Mouse (Mus musculus) lung, postnatal 36 days (tissue): ENCODE measurements at regions not wholly inside any gene's neighbourhood (a gene's known extent, or its start where the extent isn't known, plus 50 kb on each side); places are given as distances from the start of the nearest gene placed in this dataset.
A peak's percentile ranks its signal among the peaks of the same experiment; 100 is the strongest.

Source experiments
- DNase-seq: peaks from one replicate; pipeline ENCODE4 v3.0.0; 2022; ENCODE audit warnings: mixed read lengths

DNA sequence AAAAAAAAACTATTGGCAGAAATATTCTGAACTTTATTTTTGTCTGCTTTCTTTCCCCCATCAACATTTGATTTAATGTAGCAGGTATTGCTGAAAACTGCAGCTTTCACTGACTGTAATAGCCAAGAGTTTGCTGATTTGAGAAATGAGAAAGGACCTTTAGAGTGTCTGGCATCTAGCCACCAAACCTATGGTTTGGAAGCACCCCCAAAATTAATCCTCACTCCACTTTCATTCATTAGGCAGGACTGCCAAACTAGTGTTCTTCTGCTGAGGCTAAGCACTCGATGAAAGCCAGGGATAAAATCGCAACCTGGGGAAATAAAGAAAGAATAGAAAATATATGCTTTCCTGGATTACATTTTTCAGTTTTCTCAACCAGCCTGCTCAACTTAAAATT, 320.4 kb downstream of the Atp6ap1l start:
- no peak for DNase-seq

DNA sequence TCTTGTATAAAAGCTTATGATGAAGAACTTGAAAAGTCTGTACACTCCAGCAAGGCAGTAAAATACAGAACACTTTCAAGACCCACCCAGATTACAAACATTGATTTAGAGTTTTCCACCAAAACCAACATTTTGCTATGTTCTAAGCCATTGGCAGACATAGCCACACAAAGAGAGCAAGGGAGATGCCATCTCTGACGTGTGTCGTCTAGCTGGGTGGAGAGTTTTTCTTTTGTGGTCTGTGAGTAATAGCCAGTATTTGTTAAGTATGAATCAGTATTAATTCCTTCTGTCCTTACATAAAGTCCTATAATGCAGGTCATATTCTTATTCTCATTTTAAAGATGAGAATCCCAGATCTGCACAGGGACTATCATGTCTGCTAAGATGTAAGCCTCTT, 329.8 kb downstream of the Atp6ap1l start:
- DNase-seq, result no peak

DNA sequence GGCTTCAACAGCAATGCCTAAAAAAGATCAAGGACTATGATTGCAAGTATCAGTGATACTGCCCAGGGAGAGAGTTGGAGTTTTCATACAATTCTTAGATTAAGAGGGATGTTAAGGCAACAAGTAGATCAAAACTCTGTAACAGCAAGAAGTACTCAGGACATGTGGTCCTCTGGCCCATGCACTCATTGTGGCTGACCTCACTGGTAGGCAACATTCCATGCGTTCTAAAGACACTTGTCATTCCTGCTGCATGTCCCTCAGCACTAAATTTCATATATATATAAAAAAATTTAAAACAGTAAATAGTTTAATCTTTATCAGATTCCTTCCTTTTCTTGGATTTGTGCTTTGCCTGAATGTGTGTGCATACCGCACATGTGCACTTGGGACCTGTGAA, 332.6 kb downstream of the Atp6ap1l start:
- DNase-seq, result no peak

DNA sequence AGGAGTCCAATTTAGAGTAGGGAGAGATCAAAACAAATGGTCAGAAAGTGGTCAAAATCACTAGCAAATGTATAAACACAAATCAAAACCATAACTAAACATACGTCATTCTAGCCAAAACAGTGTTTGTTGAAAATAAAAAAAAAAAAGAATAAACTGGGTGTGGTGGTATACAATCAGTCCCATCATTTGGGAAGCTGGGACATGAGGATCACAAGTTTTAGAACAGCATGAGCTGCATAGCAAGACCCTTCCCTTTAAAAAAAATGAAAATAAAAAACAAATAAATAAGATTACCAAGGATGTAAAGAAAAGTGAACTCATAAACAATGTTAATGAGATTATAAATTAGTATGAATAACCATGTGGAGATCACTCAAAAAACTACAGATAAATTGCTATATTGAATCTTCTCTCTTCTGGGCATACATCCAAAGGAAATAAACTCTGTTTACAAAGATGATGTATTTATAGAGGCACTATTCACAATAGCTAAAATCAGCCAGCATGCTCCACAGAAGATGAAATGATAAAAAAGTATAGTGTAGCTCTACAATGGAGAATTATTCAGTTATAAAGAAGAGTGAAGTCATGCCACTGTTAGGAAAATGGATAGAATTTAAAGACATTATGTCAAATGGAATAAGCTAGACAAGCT, 341.8 kb downstream of the Atp6ap1l start:
- no peak for DNase-seq

DNA sequence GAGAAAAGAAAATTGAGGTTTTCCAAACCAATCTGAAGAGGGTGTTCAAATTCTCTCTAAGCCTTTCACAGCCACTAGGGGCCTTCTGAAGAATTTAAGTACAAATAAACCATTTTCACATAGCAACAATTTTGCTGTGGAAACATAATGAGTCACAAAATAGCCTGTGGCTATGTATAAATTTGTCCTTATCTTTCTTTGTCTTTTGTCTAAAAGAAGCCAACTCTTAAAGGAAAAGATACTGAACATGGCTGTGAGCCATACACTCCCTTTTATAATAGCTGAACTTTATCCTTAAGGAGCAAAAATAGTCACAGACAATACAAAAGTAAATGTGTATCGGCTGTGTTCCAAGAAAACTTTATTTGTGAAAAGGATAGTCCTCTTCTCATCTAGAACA, 345.1 kb downstream of the Atp6ap1l start:
- DNase-seq, result no peak

DNA sequence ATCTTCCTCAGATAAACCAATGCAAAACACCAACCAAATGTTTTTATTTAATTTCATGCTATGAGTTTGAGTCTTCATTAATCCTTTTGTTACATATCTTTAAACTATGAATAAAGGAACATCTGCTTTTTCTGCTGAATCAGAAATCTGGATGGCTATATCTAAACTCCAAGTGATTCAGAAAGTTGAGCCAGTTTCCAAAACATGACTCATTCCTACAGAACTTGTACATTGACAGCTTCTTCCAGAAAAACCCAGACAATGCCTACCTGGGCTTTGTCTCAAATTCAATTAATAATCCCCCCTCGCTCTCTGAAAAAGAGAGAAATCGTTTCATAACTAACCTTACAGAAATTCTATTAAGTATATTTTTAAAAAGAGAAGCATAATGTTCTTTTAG, 345.7 kb downstream of the Atp6ap1l start:
- no peak for DNase-seq

DNA sequence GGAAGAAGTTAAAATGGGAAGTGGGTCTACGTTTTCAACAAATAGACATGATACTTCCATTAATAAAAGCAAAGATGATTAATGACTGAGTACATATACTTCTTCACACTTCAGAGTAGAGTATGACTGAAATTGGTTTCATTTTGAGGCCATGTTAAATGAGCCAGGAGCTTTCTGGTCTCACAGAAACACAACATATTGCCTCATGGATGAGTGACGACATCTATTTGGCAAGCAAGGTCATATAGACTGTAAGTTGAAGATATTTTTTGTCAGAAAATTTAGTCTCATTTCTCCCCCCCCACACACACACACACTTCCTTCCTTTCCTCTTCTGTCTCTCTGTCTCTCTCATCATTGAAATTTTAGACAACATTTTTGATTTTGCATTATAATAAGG, 354.0 kb downstream of the Atp6ap1l start:
- no peak for DNase-seq

DNA sequence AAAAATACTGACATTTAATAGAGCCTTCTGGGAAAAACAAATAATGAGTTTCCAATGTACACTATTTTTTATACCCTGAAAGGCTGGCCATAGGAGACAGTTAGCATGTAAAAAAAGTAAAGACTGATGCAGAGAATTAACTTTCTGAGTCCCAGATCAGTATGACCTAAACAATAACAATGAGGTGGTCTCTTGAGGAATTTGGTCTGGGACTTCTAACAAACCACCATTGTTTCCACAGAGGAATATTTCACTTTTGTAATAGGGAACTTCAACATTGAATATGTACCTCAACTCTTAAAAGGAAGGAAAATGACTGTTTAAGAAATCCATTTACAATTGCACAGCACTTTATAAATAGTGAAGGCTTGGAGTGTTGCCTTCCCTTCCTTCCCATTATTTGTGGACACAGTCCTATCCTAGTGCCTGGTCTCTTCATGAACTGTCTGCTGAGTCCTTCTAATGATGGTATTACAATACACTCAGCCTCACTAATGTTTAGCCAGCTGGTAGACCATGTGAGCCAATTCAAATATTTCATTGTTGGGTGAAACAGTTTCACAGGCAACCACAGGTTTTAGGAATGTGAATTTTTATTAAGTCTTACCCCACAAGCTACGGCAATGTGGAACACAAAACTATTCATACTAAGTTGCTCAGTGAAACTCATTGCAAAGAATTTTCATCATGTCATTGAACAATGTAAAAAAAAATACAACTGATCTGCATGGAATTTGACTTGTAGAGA, 358.7 kb downstream of the Atp6ap1l start:
- DNase-seq, result no peak

DNA sequence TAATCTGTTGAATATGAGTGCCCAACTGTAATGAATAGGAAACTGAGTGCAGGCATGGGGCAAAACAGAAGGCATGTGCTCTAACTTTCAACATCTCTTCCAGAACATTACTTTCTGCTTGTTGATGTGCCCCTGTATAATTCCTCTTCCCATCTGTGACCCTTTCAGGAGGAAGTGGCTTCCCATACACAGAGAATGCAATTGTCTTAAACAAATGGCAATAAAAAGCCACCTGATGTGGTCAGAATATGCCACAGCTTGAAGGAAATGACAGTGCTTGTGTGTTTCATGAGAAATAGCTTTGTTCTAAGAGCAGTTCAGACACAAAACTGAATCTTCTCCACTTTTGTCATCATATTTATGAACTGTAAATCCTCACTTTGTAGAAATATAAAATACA, 359.3 kb downstream of the Atp6ap1l start:
- no peak for DNase-seq

DNA sequence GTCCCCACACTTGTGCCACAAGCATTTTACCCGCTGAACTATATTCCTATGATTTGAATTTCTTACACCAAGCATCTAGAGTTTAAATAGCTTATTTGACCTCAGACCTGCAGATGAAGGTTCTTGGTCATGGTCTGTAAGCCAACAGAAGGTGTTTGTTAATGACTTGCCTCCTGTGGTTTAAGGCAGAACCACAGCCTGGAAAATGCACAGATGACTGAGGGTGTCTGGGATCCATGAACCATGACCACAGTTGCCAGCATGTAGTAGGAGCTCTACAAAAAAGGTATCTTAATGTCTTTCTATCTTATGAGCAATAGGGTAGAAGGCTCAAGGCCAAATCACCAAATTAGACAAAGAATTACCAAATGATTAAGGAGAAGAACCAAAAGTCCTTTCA, 367.6 kb downstream of the Atp6ap1l start:
- no peak for DNase-seq

DNA sequence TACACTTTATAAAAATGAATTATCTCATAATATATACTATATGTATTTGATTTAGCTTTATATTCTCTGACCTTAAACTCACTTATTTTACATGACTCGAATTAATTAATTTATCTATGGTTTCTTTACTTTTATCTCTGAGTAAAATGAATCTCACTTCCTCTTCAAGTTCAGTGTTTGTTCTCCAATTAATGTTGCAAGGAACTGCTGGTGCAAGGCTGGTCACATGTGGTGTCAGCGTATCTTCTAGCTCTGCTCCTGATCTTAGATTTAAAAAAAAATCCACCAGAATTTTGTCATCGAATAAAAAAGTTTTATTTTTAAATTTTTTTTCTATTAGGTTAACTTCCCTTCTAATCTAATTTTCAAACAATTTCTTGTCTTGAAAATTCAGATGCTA, 378.2 kb downstream of the Atp6ap1l start:
- no peak for DNase-seq

DNA sequence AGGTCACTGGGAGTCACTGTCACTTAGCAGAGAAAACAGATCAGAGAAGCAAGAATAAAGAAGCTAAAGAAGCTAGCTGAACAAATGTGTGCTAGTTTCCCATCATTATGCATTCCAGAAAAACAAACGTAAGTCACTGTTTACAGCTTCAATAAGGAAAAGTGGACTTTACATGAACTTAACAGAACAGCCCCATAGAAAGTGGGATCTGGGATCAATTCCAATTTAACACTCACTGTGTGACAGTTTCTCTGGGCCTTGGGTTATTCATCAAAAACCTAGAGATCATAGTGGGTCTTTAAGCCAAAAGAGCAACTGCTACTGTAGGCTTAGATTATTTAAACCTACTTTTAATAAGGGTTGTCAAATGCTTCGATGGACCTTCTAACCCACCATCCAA, 379.4 kb downstream of the Atp6ap1l start:
- DNase-seq, result no peak

DNA sequence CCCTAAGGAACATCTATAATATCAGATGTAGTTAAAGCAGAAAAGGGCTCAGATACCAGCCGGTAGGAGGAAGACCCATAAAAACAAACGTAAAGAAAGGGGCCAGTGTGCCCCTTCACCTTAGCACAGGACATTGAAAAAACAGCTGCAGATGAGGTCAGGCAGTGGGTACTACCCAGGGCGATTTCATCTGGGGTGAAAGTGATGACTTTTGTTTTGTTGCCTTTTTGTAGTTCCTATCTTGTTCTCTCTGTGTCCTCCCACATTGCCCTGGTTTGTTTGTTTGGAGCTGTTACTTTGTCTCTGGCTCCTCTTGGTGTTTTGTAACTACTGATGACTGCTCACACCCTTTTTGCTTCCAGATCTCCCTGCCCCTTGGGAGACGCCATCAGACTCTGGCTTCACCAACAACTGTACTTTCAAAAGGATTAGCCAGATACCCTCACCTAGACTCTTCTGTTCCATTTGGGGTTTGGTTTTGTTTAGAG, 383.4 kb downstream of the Atp6ap1l start:
- DNase-seq, result no peak

DNA sequence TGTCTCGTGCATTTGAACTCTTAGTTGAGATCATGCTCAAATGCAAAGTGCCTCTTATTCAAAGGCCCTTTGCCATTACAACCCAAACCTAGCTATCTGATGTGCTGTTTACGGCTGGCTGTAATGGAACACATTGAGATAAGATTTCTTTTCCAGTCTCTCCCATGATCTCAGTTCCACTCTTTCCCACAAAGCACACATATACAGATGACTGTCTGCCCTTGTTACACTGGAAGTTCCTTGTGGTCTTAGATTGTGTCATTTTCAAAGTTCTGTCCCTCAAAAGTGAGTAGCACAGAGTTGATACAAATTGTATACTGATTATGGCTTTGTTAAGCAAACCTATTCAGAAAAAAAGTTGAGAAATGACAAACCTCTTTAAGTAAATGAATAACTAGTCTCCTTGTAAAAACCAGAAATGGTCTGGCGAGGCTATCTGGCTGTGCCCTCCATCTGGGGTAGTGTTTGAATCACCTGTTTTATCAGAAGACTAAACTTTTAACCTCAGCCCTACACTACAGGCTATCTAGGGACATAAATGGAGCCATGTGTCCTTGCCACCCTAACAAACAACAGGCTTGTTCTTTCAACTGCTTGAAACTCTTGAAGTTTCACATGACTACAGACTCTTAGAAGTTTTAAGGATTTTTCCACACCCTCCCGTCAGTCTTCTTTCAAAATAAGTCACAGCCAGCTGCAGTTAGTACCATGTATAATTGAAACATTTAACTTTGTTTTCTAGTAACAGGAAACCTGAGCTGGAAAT, 384.0 kb downstream of the Atp6ap1l start:
- no peak for DNase-seq

DNA sequence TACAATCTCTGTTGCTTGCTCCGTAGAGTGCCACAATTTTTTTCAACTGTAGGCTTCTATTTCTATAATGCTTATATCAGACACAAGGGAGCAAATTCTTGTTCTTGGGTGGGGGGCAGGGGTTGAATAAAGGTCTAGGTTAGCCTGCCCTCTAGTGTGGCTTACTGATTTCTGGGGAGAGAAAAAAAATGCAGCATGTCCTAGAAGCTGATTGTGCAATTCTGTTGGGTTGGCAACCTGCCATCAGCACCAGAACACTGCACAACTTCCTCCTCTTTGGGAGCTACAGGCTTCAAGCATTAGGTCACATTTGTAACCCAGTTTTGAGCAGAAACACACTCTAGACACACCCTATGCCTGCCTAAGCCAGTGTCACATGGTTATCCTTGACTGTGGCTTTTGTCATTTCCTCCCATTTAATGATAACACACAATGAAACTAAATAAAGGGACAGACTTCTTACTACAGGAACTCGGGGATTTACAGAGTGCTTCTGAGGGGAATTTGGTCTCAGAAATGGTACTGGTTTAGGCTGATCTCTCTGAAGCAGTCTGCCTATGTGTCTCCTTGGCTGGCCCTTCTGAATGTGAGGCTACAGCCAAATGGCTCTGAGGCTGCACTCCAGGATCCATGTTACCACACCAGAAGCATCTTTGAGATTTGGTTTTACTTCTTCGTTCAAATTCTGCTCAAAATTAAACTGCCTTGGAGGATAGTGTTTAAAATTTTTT, 389.2 kb downstream of the Atp6ap1l start:
- DNase-seq, result peak; percentile 94

DNA sequence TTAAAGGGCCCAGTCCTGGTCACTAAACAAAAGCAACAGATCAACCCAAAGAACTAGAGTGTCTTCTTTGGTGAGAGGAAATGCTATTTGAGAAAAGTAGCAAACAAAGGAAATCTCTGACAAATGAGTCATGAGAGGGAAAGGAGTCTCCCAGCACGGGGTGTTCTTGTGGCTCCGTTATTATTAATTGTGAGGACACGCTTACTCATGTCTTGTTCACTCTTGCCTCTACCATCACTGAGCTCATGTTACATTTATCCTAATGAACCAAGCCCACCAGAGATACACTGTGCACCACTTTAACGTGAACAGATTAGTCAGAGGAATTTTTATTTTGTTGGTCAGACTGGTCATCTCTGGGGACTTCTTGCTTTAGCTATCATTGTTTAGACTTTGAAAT, 391.3 kb downstream of the Atp6ap1l start:
- no peak for DNase-seq

DNA sequence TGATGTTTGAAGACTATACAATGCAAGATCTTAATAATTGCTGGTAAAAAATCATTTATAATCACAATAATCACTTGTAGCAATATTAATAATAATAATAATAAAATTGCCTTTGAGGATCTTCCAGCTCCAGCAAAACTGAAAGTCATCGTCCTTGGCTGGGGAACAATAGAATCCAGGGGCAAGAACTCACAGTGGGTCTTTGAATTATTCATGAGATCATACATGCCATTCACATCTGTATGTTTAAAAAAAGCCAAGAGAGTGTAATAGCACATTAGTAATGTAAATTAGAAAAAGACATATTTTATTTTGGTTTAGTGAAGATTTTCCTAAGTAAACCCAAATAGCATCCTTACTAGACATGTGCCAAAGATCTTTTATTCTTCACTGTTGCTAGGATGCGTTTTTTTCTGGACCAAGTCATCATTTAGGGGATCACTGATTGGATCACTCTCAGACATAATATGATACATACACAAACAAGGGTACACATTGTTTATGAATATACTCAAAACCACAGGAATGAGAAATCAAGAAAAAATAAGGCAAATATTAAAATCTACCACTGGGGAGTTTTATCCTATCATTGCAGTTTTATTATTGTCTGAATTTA, 392.3 kb downstream of the Atp6ap1l start:
- no peak for DNase-seq

DNA sequence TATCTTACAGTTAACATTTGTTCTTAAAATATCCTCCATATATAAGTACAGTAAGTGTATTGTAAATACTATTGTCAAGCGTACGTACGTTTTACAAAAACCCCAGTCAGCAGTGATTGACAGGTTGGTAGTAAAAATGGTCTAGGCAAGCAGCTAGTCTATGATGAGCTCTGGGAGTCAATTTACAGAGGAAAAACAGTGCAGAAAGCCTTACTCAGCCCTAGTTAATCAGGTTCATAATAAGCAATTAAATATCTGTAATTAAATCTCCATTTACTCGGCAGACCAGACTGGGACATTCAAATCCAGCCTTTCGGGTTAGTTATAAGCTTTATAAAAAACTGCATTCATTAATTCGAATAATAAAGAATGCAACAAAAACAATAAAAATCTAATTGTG, 394.7 kb downstream of the Atp6ap1l start:
- no peak for DNase-seq

DNA sequence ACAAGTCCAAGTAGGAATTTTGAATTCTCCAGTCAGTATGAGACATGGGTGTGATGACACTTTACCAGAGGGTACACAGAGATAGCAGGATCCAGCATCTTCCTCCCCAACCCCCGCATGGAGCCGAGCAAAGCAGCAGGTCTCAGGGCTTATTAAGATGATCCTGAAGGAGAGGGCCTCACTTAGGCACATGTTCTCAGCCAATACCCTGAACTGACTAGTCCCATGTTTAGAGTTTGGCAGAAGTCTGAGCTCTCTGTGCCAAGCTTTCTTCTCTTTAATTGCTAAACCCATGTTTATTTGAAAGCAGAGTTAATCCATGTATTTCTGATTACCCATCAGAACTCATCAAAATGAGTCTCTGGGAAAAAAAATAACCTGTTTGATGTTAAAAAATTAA, 402.0 kb downstream of the Atp6ap1l start:
- DNase-seq, result peak; percentile 3

DNA sequence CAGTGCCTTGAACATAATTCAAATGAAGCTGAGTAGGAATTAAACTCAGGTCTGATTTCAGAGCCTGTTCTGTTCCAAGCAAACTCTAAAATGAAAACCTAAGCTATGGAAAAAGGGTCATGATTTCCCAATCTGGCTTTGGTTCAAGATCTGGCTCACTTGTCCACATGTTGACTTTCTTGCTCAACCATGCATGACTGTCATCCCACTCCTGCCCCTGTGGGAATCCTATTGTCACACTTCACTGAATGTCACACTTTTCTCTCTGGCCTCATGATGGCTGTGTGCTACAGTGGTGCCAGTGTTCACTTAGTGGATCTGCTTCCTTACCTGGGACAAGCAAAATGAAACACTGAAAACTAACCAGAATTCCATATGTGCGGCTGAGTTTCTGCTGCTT, 403.0 kb downstream of the Atp6ap1l start:
- DNase-seq, result peak; percentile 5

DNA sequence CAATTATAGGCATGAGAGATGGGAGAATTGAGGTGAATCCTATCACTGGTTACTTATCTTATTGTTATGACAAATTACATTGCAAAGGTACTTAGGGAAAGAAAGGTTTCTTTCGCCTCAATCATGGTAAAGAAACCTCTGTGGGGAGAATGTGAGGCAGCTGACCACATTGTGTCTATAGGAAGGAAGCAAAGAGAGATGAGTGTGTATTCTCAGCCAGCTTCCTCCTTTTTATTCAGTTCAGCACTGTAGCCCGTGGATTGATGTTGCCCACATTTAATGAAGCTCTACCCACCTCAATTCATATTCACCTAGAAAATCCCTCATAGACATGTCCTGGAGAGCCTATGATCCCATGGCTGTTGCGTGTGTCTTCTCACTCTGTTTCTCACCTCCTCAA, 406.2 kb downstream of the Atp6ap1l start:
- DNase-seq, result no peak

DNA sequence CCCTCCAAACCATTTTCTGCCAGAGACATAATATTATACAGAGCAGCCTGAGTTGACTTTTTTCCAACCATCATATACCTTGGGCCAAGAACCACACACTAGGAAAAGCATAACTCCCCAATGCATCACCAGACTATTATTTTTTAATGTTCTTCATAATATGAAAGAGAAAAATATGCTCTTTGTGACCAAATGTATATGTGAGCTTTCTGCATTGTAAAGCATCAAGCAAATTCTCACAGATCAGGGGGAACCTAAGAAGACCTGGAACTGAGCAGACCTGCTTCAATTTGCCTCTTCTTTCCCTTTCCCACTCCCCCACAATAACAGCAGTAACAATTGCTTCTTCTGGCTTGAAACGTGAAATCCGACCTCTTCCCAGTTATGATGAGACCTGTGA, 407.6 kb downstream of the Atp6ap1l start:
- DNase-seq, result no peak

DNA sequence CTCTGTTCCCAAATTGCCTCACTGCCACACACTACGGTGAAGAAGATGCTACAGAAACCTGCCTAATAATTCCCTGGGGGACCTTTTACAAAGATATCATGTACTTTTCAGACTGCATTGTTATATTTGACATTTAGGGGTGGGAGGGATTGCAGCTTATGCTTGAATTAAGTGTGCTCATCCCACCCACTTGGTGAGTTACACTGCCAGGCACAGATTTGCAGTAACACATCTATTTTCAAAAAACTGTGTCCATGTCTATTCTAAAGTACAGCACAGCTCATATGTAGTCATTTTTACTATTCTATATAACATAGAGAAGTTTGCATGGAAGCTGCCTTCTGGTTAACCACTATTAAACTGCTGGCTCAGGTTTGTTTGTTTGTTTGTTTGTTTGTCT, 404.3 kb upstream of the Xrcc4 start:
- DNase-seq, result no peak
